Mouse (Mus musculus) kidney, adult 11 months (tissue): ENCODE measurements around the gene Pphln1.
A peak's percentile ranks its signal among the peaks of the same experiment; 100 is the strongest.
"Not testable (repeated sequence)": the region's sequence is repeated elsewhere in the genome, so short reads cannot be mapped to it uniquely, and the experiment has no call there.

Experiments used
- DNase-seq: peaks from one replicate; pipeline ENCODE4 v3.0.0; 2022

The Pphln1 gene

DNA sequence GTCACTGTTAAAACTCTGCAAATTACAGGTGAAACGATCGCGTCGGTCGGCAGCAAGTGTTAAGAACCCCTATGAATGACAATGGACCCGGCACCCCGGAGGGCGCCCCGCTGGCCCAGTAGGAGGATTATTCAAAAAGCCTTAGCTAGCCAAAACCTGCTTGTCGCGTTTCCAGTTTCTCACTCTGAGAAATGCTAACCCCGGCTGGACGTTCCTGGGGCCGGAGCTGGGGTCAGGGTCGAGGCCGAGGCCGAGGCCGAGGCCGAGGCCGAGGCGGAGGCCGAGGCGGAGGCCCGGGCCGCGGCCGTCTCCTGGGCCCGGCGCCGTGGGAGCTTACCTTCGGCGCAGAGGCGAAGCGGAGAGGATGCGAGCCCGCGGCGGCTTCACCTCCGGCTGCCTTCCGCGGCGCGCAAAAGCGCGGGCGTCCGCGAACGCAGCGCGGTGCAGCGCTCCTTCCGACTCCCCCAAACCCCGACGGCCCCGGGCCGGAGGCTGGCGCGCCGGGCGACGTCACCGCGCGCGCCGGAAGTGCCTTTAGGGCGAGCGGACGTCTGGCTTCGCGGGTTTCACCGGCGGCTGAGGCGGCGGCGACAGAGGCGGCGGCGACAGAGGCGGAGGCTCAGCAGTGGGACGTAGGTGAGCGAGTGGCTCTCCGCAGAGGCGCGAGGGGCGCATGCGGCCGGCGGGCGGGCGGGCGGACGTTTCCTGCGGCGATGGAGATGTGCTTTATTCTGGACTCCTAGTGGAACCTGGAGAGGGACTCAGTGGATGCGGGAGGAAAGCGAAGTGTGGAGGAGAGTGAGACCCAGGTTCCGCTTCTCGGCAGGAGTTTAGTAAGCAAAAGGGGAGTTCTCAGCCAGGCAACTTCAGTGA is at the start of gene Pphln1, which contains the start of gene Zcrb1:
TSS of gene Pphln1 (plus strand) at position 525 of the 873 bp plus-strand sequence.
TSS of gene Zcrb1 (minus strand) at position 509 of the 873 bp plus-strand sequence.
- DNase-seq, result peak; percentile 64

DNA sequence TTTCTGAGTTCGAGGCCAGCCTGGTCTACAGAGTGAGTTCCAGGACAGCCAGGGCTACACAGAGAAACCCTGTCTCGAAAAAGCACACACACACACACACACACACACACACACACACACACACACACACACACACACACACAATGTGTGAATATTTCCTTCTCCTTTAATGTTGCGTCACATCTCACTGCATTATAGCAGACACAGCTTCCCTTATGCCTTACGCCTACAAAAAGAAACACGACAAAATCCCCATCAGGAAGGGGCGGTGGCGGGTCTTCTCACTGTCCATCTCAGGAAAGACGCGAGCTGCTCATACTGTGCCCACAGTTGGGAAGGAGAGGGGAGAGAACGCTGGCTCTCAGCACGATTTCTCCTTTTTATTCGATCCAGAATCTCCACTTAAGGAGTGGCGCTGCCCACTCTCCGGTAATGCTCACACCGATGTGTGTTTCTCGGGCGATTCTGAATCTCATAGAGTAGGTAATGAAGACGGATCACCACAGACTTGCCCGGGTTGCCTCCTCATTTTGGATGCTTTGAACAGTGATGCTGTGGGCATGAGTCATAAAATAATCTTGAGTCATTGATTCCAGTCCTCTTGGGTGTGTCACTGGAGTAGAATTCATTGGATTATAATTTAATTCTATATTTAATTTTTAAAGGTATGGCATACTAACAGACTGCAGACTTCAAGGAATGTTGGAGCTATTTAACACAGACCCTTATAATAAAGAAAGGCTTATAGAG is 39.6 kb upstream of the Pphln1 start:
- DNase-seq, result no peak

DNA sequence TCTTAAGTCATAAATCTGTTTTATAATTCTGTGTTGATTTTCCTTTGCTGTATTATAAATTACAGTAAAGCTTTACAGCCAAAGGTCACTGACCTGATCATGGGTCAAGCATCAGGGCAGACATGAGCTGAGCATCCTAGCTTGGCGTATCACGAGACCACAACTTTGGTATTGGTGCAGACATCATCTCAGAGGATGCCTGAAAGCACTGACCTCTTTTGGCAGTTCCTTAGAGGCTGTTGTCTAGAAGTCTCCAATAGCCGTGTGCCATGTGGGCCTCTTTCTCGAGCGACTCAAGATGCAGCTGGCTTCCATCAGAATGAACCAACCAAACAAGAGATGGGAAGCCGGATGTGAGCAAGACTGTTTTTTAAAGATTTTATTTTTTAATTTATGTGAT is 32.6 kb upstream of the Pphln1 start:
- no peak for DNase-seq

DNA sequence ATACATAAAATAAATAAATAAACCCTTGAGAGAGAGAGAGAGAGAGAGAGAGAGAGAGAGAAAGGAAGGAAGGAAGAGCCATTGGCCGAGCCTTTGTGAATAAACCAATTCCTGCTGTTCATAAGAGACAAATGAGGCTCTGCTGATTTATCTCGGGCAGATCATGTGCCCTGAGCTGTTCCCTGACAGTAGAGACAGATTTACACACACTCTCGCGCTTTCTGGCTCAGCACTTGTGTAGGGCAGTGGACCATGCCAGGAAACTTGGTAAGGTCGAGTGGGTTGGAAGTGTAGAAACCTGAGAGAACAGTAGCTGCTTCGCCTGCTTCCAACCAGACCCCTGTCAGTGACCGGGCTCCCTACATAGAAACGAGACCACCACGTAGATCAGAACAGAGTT is 29.6 kb upstream of the Pphln1 start:
- no peak for DNase-seq

DNA sequence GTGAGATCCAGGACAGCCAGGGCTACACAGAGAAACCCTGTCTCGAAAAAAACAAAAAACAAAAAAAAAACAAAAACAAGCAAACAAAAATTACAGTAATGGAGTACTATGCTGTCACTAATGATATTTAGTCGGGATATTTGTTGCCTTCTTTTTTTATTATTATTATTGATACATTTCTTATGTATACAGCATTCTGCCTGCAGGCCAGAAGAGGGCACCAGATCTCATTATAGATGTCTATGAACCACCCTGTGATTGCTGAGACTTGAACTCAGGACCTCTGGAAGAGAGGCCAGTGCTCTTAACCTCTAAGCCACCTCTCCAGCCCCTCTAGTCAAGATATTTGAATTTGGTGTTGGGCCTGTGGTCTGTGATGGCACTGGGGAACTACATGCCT is 26.3 kb upstream of the Pphln1 start:
- no peak for DNase-seq

DNA sequence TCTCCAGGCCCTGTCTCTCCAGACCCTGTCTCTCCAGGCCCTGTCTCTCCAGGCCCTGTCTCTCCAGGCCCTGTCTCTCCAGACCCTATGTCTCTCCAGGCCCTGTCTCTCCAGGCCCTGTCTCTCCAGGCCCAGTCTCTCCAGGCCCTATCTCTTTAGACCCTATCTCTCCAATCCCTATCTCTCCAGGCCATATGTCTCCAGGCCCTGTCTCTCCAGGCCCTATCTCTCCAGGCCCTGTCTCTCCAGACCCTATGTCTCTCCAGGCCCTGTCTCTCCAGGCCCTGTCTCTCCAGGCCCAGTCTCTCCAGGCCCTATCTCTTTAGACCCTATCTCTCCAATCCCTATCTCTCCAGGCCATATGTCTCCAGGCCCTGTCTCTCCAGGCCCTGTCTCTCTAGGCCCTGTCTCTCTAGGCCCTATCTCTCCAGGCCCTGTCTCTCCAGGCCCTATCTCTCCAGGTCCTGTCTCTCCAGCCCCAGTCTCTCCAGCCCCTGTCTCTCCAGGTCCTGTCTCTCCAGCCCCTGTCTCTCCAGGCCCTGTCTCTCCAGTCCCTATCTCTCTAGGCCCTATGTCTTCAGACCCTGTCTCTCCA is 25.5 kb upstream of the Pphln1 start:
- DNase-seq, result not testable (repeated sequence)

DNA sequence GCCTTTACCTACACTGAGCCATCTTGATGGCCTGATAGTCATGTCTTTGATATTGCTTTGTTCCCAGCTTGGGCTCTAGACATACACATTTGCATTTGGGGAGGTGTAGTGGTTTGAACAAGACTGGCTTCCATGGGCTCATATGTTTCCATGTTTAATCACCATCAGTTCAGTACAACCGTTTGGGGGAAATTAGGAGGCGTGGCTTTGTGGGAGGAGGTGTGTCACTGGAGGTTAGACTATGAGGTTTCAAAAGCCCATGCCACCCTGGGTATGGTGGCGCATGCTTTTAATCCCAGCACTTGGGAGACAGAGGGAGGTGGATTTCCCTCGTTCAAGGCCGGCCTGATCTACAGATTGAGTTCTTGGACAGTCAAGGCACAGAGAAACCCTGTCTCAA is 22.5 kb upstream of the Pphln1 start:
- DNase-seq, result no peak

DNA sequence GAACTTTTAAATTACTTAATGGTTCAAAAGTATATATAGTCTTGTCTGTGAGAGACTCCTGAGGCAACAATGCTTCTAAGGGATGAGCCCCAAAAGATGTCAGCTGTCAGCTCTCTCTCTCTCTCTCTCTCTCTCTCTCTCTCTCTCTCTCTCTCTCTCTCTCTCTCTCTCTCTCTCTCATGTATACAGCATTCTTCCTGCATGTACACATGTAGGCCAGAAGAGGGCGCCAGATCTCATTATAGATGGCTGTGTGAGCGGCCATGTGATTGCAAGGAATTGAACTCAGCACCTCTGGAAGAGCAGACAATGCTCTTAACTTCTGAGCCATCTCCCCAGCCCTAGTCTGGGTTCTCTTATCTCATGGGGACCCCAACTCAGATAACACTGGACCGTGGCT is 19.0 kb upstream of the Pphln1 start:
- no peak for DNase-seq

DNA sequence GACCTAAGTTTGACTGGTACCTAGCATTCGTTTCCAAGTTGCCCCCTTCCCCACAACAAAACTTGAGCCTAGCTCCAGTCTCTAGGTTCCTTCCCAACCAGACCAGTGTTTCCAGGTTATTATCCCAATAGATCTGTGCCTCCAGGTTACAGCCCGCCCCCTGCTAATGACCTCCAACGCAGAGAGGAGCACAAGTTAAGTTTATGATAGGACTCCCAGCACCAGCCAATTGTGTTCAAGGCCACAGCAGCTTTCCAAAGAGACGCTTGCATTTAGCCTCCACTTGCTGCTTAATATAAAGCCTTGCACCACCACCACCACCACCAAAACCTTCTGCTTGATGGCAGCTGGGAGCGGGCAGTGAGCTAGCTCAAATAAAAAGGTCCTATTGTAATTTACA is 16.8 kb upstream of the Pphln1 start:
- DNase-seq, result no peak

DNA sequence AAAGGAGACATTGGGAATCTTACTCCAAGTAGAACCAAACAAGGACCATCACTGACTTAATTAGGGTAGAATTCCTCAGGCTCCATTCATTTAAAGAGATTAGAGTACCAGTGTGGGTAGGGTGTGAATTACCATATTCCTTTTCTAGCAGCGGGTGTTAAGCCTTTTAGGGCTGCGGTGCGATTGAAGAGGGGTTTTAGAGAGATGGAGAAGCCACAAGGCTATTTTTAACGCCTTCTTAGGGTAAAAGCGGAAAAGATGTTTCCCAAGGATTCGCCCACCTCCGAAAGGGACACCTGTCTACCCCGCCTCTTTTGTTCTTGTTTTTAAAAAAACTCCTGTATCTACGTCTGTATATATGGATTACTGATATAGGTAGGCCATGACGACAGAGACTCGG is 881 bp upstream of the Pphln1 start:
- no peak for DNase-seq

DNA sequence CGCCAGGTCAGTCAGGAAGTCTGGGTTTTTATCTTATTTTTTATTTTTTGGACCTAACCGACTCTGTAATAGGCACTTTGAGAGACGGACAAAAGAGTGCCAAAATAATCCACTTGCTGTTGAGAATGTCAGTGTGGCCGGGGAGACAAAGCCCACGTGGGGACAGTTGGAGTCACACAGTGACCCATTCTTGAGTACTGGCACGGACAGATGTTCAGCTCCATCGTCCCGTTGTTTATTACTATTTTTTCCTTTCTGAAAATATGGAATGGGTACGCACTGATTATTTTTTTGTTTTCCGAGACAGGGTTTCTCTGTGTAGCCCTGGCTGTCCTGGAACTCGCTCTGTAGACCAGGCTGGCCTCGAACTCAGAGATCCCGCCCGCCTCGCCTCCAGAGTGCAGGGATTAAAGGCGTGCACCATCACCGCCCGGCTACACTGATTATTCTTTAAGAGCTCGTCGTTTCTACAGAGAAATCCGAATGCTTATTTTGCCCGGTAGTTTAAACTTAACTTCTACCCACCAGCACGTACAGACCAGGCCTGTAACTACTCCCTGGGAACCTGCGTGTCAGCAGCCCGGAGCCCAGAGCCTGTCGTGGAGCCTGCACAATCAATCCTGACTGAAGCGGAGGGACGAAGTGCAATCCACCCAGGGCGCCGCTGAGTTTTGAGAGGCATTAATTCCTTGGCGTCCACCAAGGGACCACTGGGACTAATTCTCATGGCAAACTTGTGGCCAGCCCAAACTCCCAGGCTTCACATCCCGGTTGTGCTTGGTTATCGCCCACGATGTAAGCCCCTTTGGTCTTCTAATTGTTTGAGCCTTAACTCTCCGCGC is 770 bp downstream of the Pphln1 start:
- DNase-seq, result no peak

DNA sequence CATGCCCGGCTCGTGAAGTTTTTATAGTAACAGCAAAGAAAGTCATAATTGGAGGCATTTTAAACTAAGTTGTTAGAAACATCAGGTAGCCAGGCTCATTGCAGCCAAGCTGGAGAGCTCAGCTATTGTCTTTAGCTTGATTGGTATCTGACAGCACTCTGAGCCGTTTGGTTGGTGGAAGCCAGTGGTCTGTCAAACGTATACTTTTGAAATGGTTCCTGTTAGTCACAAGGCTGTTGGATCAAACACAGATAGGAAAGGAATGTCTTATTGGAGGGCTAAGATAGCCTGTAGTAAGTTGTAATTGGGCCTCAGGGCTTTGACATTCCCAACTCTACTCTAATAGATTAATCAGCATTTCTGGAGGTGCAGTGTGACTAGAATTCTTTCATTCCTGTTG is 3.3 kb downstream of the Pphln1 start:
- DNase-seq, result no peak

DNA sequence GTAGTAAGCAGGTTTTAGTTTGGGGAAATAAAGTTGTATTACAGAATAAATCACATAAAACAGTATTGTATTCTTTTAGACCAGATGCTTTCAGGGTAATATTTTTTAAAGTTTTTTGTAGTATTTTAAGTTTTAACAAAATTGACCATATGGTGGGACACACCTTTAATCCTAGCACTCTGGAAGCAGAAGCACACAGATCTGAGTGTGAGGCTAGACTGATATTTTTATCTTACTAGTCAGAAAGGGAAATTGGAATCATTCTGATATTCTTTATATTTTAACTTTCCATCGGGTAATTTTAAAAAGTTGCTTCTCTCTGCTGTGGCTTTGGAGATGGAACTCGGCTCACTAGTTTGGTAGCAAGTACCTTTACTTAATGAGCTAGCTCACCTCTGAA is 4.6 kb downstream of the Pphln1 start:
- DNase-seq, result no peak

DNA sequence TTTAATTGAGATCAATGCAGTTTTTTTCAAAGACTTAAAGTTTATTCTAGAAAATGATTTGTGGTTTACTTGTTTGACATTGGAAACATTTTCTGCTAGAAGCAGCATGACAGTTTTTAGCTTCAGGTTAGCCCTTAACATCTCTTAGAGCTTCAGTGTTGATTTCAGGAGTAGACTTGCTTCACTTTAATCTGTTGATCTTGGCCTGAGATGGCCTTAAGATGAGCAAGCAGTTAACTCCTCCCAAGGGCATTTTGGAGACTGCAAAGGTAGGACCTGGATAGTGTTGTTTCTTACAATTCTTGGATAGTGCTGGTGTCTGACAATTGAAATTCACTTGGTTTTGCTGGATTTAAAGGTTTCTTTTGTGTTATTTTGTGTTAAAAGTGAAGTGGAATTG is 6.7 kb downstream of the Pphln1 start:
- DNase-seq, result no peak

DNA sequence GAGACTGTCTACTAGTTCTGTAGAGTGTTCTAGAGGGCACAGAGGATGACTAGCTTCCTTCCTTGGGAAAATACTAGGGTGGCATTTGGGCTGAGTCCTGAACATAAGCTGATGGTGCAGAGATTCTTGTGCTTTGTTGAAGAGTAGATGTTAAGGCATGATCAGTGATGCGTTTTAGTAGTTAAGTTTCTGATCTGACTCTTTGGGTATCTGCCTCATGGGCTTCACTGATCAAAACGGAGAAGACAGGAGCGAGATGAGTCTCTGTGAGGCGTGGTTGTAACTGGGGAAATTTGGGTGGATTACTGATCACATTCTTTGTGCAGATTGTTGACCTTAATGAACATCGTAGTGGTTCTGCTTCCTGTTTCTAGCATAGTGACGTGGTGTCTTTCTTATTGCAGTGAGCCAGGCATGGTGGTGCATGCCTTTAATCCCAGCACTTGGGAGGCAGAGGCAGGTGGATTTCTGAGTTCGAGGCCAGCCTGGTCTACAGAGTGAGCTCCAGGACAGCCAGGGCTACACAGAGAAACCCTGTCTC is 7.4 kb downstream of the Pphln1 start:
- DNase-seq, result no peak

DNA sequence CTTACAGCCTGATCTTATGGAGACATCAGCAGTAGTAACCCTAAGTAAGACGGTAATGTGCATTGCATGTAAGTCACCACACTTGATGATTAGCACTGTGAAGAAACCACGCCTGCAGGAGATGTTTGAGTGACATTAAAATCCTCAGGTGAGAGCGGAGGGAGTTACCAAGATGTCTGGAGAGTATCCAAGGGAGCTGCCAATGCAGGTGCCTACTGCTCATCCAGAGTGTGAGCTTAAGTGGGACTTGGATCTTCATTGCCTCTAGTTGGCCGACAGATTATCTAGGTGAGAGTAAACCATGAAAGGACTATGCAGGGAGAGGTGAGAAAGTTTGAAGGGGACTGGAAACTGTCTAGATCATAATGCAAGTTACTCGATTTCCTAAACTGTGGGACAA is 8.3 kb downstream of the Pphln1 start:
- DNase-seq, result no peak

DNA sequence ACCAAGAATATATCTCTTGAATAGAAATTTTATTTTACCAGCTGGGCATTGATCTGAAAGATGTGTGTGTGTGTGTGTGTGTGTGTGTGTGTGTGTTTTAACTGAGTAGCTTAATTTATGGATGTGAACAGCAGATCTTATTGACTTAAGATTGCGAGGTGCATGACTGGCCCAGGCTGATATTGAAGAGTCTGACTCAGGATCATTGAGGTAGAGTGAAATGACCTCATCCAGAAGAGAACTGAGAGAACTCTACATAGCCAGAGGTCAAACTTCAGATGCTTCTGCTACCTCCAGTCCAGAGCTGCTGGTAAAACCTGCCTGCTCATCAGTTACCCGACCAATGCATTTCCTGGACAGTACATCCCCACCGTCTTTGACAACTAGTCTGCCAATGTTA is 14.3 kb downstream of the Pphln1 start:
- no peak for DNase-seq

DNA sequence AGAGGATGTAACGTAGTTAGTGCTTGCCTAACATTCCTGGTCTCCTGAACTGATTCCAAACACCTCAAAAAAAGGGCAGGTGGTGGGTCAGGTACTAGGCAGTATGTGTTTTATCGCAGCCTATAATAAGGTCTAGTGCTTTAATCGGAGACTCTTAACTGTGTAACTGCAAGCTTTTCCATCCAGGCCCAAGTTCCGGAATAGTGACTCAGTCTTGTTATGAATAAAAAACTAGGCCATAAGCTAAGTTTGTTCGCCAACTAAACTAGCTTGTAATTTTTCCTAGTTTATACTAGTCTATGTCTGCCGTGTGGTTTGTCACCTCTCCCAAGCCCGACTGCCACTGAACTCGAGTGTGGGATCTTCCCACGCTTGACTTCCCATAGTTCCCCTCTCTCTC is 16.3 kb downstream of the Pphln1 start:
- DNase-seq, result no peak

DNA sequence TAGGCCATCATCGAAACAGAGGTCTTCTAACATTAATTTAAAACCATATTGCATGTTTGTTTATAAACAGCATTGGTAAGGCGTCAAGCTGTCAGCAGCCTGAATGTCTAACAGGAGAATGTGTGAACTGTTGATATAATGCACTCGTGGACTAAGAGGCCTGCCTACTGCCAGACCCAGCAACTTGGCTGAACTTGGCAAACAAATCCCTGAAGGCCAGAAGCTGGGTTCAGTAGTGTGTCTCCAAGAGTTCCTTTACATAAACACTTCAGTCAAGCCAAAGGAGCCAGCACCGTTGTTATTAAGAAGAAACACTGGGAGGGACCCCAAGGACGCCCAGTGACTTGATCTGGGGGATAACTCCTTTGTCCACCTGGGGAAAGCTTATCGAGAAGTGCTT is 18.1 kb downstream of the Pphln1 start:
- no peak for DNase-seq

DNA sequence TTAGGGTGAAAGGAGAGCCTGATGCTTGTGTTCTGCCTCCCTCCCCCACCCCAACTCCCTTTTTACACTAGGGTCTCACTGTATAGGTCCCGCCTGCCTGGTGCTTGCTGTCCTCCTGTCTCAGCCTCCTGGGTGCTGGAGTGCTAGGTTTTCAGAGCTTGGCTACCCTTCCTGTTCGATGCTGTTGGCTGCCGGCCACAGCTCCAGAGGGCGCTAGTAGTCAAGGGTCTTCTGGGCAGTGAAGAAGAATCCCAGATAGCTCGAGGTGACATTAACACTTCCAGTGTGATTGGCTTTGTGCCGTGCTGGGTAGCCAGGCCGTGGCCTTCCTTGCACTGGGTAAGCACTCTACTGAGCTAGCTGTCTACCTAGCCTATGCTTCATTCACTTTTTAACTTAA is 22.4 kb downstream of the Pphln1 start:
- DNase-seq, result no peak

DNA sequence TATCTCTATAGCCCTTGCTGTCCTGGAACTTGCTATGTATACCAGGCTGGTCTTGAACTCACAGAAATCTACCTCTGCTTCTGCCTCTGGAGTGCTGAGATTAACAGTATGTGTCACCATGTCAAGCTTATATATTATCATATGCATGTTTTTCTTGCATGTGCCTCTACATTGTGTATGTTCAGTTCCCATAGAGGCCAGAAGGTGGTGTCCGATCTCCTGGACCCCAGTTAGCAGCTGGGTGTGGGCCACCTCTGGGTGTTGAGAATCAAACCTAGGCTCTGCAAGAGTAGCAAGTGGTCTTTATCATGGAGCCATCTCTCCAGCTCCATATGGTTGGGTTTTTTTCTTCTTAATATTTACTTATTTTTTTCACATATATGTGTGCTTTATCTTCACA is 24.4 kb downstream of the Pphln1 start:
- no peak for DNase-seq

DNA sequence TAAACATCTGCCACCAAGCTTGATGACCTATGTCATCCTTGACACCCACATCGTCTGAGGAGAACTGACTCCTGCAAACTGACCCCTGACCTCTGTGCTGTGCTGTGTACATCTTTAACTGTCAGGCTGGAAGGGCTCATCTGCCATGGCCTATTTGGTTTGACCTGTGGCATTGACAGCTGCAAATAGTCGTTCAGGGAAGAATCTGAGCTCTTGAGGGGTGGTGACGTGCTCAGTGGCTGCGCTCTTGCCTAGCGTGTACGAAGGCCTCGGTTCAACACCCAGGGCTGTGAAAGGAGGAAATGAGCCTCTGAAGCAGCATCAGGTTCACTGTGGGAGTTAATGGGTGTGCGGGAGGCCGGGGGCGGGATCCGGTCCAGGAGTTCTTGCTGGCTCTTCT is 35.7 kb downstream of the Pphln1 start:
- DNase-seq, result no peak

DNA sequence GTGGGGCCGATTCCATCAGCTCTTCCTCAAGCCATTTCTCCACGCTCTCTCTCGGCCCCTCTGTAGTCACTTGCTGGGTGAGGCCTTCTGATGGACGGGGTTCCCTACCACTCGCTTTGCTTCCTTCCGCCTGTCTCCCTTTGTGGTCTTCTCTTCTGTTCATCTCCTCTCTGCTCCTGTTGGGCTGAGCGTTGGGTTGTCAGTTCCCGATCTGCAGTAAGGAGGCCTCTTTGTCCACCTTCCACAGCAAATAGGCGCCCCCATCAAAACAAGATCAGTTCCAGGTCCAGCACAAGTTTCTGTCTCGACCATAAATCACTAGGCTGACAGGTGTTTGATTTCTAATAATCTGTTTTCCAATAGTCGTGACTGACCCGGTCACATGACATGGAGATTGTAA is 37.8 kb downstream of the Pphln1 start:
- no peak for DNase-seq
